Comparison of ENCODE assay signal across 8 mouse cellular contexts in genomic region chr9:107984052-107984753, GRCm38 (mm10). TPM values are rescaled to one million over a fixed set of nuclear protein-coding genes. Genes with fewer than 3 reads are reported as not detected.
A peak's percentile ranks its signal among the peaks of the same experiment; 100 is the strongest.
DNase-seq lines count a peak whose midpoint lies in the region; ATAC-seq and TF ChIP-seq lines count a peak whose summit lies in the region.
"Had no signal": no experiment of that assay in that cellular context is flagged by ENCODE, and none has a peak within 500 bp of the region (broad histone marks: within the 10 kb centered on the region; RNA-seq: fewer than 3 reads in every experiment).

No protein-coding gene starts in this region.

- peak overlapping the region; percentile 93 for H3K4me2 ChIP-seq in liver, embryonic 13.5 days

- H3K4me3 ChIP-seq in G1E (ENCODE audit: low read depth, low read length): peak overlapping the region; percentile 83
- peak overlapping the region; percentile 93 for H3K4me3 ChIP-seq in brown adipose tissue, adult 24 weeks (ENCODE audit: insufficient read depth, low read depth, low read length)
- peak overlapping the region; percentile 83 for H3K4me3 ChIP-seq in liver, embryonic 13.5 days (replicated peaks)

- ATAC-seq in G1E (ENCODE audit: extremely low read depth, insufficient number of reproducible peaks, low FRiP score, poor library complexity, severe bottlenecking): no peak
- no peak for ATAC-seq in liver, embryonic 13.5 days (ENCODE audit: low read depth)
- no peak for ATAC-seq in frontal cortex, adult (ENCODE audit: low TSS enrichment)

- no peaks in the 10 kb centered on the region for H3K9me3 ChIP-seq in G1E (replicated peaks)
- H3K9me3 ChIP-seq in liver, embryonic 13.5 days (replicated peaks): no peaks in the 10 kb centered on the region

- H3K9ac ChIP-seq in liver, embryonic 13.5 days: peak overlapping the region; percentile 94

- WGBS in liver, embryonic 13.5 days (ENCODE audit: insufficient replicate concordance): 24% methylated on average over 19 of the region's 19 CpGs

- peak overlapping the region; percentile 100 for H3K27ac ChIP-seq in brown adipose tissue, adult 24 weeks (replicated peaks; ENCODE audit: low read depth, low read length)
- peak overlapping the region; percentile 98 for H3K27ac ChIP-seq in liver, embryonic 13.5 days

- DNase-seq in G1E (ENCODE audit: low spot score): no peak
- peak; percentile 38 to 47 for DNase-seq in heart, postnatal 36 days
- no peak for DNase-seq in liver, embryonic 13.5 days
- DNase-seq in testis, postnatal 10 days (ENCODE audit: low spot score): no peak
- no peak for DNase-seq in frontal cortex, postnatal 36 days (ENCODE audit: low spot score in 2 of 2)

- peaks cover 81% of the 10 kb centered on the region for H3K4me1 ChIP-seq in G1E (ENCODE audit: insufficient read depth, low read depth, low read length)
- H3K4me1 ChIP-seq in brown adipose tissue, adult 24 weeks (ENCODE audit: control insufficient read depth, insufficient read depth, insufficient read length, low read length): peaks cover 18% of the 10 kb centered on the region
- peaks cover 83% of the 10 kb centered on the region for H3K4me1 ChIP-seq in liver, embryonic 13.5 days (replicated peaks)

- TF ChIP-seq CTCF in G1E (IDR thresholded peaks at IDR 0.05; ENCODE audit: low read depth, low read length): no peak

- intact Hi-C loops in heart, postnatal 36 days (cut with DNase I): loop anchor here (10.0 kb wide), 1 partner anchor 321 kb away; the partner anchor contains the start of genes Rhoa and Tcta

- H3K27me3 ChIP-seq in G1E (ENCODE audit: insufficient read depth, low read length): no peaks in the 10 kb centered on the region
- H3K27me3 ChIP-seq in liver, embryonic 13.5 days: no peaks in the 10 kb centered on the region

- peaks cover 59% of the 10 kb centered on the region for H3K36me3 ChIP-seq in G1E (replicated peaks)
- H3K36me3 ChIP-seq in liver, embryonic 13.5 days: peaks cover 54% of the 10 kb centered on the region

RNA-seq across cellular contexts. Expression of gene Gm20661, which starts 1.3 kb away (rescaled TPM):
- total RNA-seq in G1E (2014; fragmentation: Nextera tagmentation) (0.75 and 1.0 TPM in 2 replicates), G1E (2017) (1.8 and 2.6 TPM in 2 replicates)
- polyA plus RNA-seq in G1E (2012): 0.15 TPM in 1 of 2 replicates, not detected in the other
- not detected in 2 replicates for polyA plus RNA-seq in brown adipose tissue, adult 24 weeks (2012; ENCODE audit: insufficient read depth, insufficient read length, missing spikeins)
- total RNA-seq in heart, postnatal 36 days (2021): under 1 TPM; 0.25 to 0.30 TPM
- 0.53 and 0.56 TPM in 2 replicates for polyA plus RNA-seq in liver, embryonic 13.5 days (2015; fragmentation: Nextera tagmentation; extraction: Ambion mirVana)
- total RNA-seq: common myeloid progenitor, adult 5-6 weeks had no signal

RNA-seq across cellular contexts. Expression of gene Inka1, which starts 1.5 kb away (rescaled TPM):
- total RNA-seq in G1E (2014; fragmentation: Nextera tagmentation) (24.6 and 28.1 TPM in 2 replicates), G1E (2017) (74.4 and 83.2 TPM in 2 replicates)
- polyA plus RNA-seq in G1E (2012): 75.6 and 81.1 TPM in 2 replicates
- 5.1 and 5.5 TPM in 2 replicates for polyA plus RNA-seq in brown adipose tissue, adult 24 weeks (2012; ENCODE audit: insufficient read depth, insufficient read length, missing spikeins)
- total RNA-seq in heart, postnatal 36 days (2021): 10 to 100 TPM; 10.3 to 11.8 TPM
- 55.7 and 60.5 TPM in 2 replicates for polyA plus RNA-seq in liver, embryonic 13.5 days (2015; fragmentation: Nextera tagmentation; extraction: Ambion mirVana)

RNA-seq across cellular contexts. Expression of gene Cdhr4, which starts 8.1 kb away (rescaled TPM):
- total RNA-seq in G1E (2014; fragmentation: Nextera tagmentation) (2.9 and 4.0 TPM in 2 replicates), G1E (2017) (8.4 and 11.3 TPM in 2 replicates)
- 0.40 and 0.57 TPM in 2 replicates for polyA plus RNA-seq in G1E (2012)
- polyA plus RNA-seq in brown adipose tissue, adult 24 weeks (2012; ENCODE audit: insufficient read depth, insufficient read length, missing spikeins): not detected in 2 replicates
- total RNA-seq in heart, postnatal 36 days (2021): 1 to 10 TPM in 1 of 2 experiments, under 1 TPM in 1; 0.14 to 1.0 TPM
- 1.1 and 1.2 TPM in 2 replicates for polyA plus RNA-seq in liver, embryonic 13.5 days (2015; fragmentation: Nextera tagmentation; extraction: Ambion mirVana)

RNA-seq across cellular contexts. Expression of gene Uba7, which starts 8.9 kb away (rescaled TPM):
- total RNA-seq in G1E (2014; fragmentation: Nextera tagmentation): 44.5 and 87.9 TPM in 2 replicates
- total RNA-seq in G1E (2017): 145 and 186 TPM in 2 replicates
- polyA plus RNA-seq in G1E (2012): 18.3 and 34.2 TPM in 2 replicates
- polyA plus RNA-seq in brown adipose tissue, adult 24 weeks (2012; ENCODE audit: insufficient read depth, insufficient read length, missing spikeins): 7.0 and 13.8 TPM in 2 replicates
- total RNA-seq in heart, postnatal 36 days (2021): 10 to 100 TPM; 11.6 to 20.2 TPM
- polyA plus RNA-seq in liver, embryonic 13.5 days (2015; fragmentation: Nextera tagmentation; extraction: Ambion mirVana): 56.5 and 56.9 TPM in 2 replicates

RNA-seq across cellular contexts. Expression of gene Gm20662, which starts 11.9 kb away (rescaled TPM):
- not detected in 2 replicates for total RNA-seq in G1E (2014; fragmentation: Nextera tagmentation)
- total RNA-seq in G1E (2017): 0.76 and 2.4 TPM in 2 replicates
- 0.14 and 0.27 TPM in 2 replicates for polyA plus RNA-seq in G1E (2012)
- not detected in 2 replicates for polyA plus RNA-seq in brown adipose tissue, adult 24 weeks (2012; ENCODE audit: insufficient read depth, insufficient read length, missing spikeins)
- total RNA-seq in heart, postnatal 36 days (2021): 1 to 10 TPM; 1.4 to 1.5 TPM
- polyA plus RNA-seq in liver, embryonic 13.5 days (2015; fragmentation: Nextera tagmentation; extraction: Ambion mirVana): 0.44 and 0.48 TPM in 2 replicates
- total RNA-seq: common myeloid progenitor, adult 5-6 weeks had no signal

Comparison
In these comparisons a context has a peak if more than half of its experiments do, and no peak if none do; other contexts are left out.
1. DNase-seq: peak in heart, postnatal 36 days (2 of 2); none in G1E (single experiment), liver, embryonic 13.5 days (single experiment), testis, postnatal 10 days (single experiment) and frontal cortex, postnatal 36 days (0 of 2).
2. Peak in every context shown above with its lines, with median percentiles within 50 percentile points of each other: H3K4me3 ChIP-seq.